Mouse (Mus musculus): ENCODE measurements at regions not wholly inside any gene's neighbourhood (a gene's known extent, or its start where the extent isn't known, plus 50 kb on each side); places are given as distances from the start of the nearest gene placed in this dataset.

- no peaks in the 10 kb centered on the region for H3K27me3 ChIP-seq (ENCODE audit: insufficient read depth, low read length)
- DNase-seq (ENCODE audit: low spot score) (no peak), ATAC-seq (ENCODE audit: low FRiP score) (no peak)
- no peak overlapping the region for H3K4me2 ChIP-seq (ENCODE audit: low read depth, low read length, poor library complexity, severe bottlenecking)
- TF ChIP-seq CTCF (IDR thresholded peaks at IDR 0.05): no peak
- 88% methylated on average over 5 of the region's 5 CpGs for WGBS
- no peak overlapping the region for H3K9ac ChIP-seq (replicated peaks; ENCODE audit: low read length, poor library complexity, severe bottlenecking)
- no peaks in the 10 kb centered on the region for H3K36me3 ChIP-seq (ENCODE audit: insufficient read depth, low read length)
- no peaks in the 10 kb centered on the region for H3K4me1 ChIP-seq (ENCODE audit: insufficient read depth, low read length)
- H3K4me3 ChIP-seq (ENCODE audit: low read depth, low read length): no peak overlapping the region
- no peaks in the 10 kb centered on the region for H3K9me3 ChIP-seq (ENCODE audit: low read length)
- H3K27ac ChIP-seq (ENCODE audit: low read depth, low read length): no peak overlapping the region
Observed at GRCm38 (mm10) chr6:31066861-31067260, 108.0 kb upstream of the Klf14 start.

- Histone ChIP-seq H3K4me3 (ENCODE audit: low read depth, low read length) (no peak overlapping the region), H3K4me2 (ENCODE audit: low read depth, low read length, poor library complexity, severe bottlenecking) (no peak overlapping the region), H3K27ac (ENCODE audit: low read depth, low read length) (no peak overlapping the region), H3K36me3 (ENCODE audit: insufficient read depth, low read length) (no peaks in the 10 kb centered on the region), H3K9ac (replicated peaks; ENCODE audit: low read length, poor library complexity, severe bottlenecking) (no peak overlapping the region), H3K27me3 (ENCODE audit: insufficient read depth, low read length) (no peaks in the 10 kb centered on the region), H3K9me3 (ENCODE audit: low read length) (no peaks in the 10 kb centered on the region), H3K4me1 (ENCODE audit: insufficient read depth, low read length) (no peaks in the 10 kb centered on the region)
- ATAC-seq (ENCODE audit: low FRiP score) (no peak), DNase-seq (ENCODE audit: low spot score) (no peak)
- 81% methylated on average over 7 of the region's 7 CpGs for WGBS
- no peak for TF ChIP-seq CTCF (IDR thresholded peaks at IDR 0.05)
Observed at GRCm38 (mm10) chr6:31067453-31067852, 108.6 kb upstream of the Klf14 start.

GRCm38 (mm10) chr6:31069243-31069642, 110.4 kb upstream of the Klf14 start:
- Histone ChIP-seq H3K36me3 (ENCODE audit: insufficient read depth, low read length) (no peaks in the 10 kb centered on the region), H3K4me2 (ENCODE audit: low read depth, low read length, poor library complexity, severe bottlenecking) (no peak overlapping the region), H3K4me1 (ENCODE audit: insufficient read depth, low read length) (no peaks in the 10 kb centered on the region), H3K9me3 (ENCODE audit: low read length) (no peaks in the 10 kb centered on the region), H3K27ac (ENCODE audit: low read depth, low read length) (no peak overlapping the region), H3K9ac (replicated peaks; ENCODE audit: low read length, poor library complexity, severe bottlenecking) (no peak overlapping the region), H3K27me3 (ENCODE audit: insufficient read depth, low read length) (no peaks in the 10 kb centered on the region), H3K4me3 (ENCODE audit: low read depth, low read length) (no peak overlapping the region)
- ATAC-seq (ENCODE audit: low FRiP score) (no peak), DNase-seq (ENCODE audit: low spot score) (no peak)
- TF ChIP-seq CTCF (IDR thresholded peaks at IDR 0.05): no peak
- 77% methylated on average over 13 of the region's 13 CpGs for WGBS

GRCm38 (mm10) chr6:31070537-31070936, 111.7 kb upstream of the Klf14 start:
- Histone ChIP-seq H3K4me2 (ENCODE audit: low read depth, low read length, poor library complexity, severe bottlenecking) (no peak overlapping the region), H3K27ac (ENCODE audit: low read depth, low read length) (no peak overlapping the region), H3K4me1 (ENCODE audit: insufficient read depth, low read length) (no peaks in the 10 kb centered on the region), H3K27me3 (ENCODE audit: insufficient read depth, low read length) (no peaks in the 10 kb centered on the region), H3K9me3 (ENCODE audit: low read length) (no peaks in the 10 kb centered on the region), H3K36me3 (ENCODE audit: insufficient read depth, low read length) (no peaks in the 10 kb centered on the region), H3K9ac (replicated peaks; ENCODE audit: low read length, poor library complexity, severe bottlenecking) (no peak overlapping the region), H3K4me3 (ENCODE audit: low read depth, low read length) (no peak overlapping the region)
- WGBS: 79% methylated on average over 6 of the region's 6 CpGs
- no peak for TF ChIP-seq CTCF (IDR thresholded peaks at IDR 0.05)
- no peak for ATAC-seq (ENCODE audit: low FRiP score)
- DNase-seq (ENCODE audit: low spot score): no peak

- H3K4me3 ChIP-seq (ENCODE audit: low read depth, low read length): no peak overlapping the region
- TF ChIP-seq CTCF (IDR thresholded peaks at IDR 0.05): no peak
- no peaks in the 10 kb centered on the region for H3K27me3 ChIP-seq (ENCODE audit: insufficient read depth, low read length)
- H3K27ac ChIP-seq (ENCODE audit: low read depth, low read length): no peak overlapping the region
- ATAC-seq (ENCODE audit: low FRiP score) (no peak), DNase-seq (ENCODE audit: low spot score) (no peak)
- no peak overlapping the region for H3K4me2 ChIP-seq (ENCODE audit: low read depth, low read length, poor library complexity, severe bottlenecking)
- no peaks in the 10 kb centered on the region for H3K4me1 ChIP-seq (ENCODE audit: insufficient read depth, low read length)
- 79% methylated on average over 9 of the region's 9 CpGs for WGBS
- no peaks in the 10 kb centered on the region for H3K36me3 ChIP-seq (ENCODE audit: insufficient read depth, low read length)
- no peaks in the 10 kb centered on the region for H3K9me3 ChIP-seq (ENCODE audit: low read length)
- H3K9ac ChIP-seq (replicated peaks; ENCODE audit: low read length, poor library complexity, severe bottlenecking): no peak overlapping the region
Observed at GRCm38 (mm10) chr6:31070966-31071365, 112.1 kb upstream of the Klf14 start.

- H3K36me3 ChIP-seq (ENCODE audit: insufficient read depth, low read length): no peaks in the 10 kb centered on the region
- no peak for TF ChIP-seq CTCF (IDR thresholded peaks at IDR 0.05)
- no peaks in the 10 kb centered on the region for H3K9me3 ChIP-seq (ENCODE audit: low read length)
- ATAC-seq (ENCODE audit: low FRiP score): no peak
- no peaks in the 10 kb centered on the region for H3K27me3 ChIP-seq (ENCODE audit: insufficient read depth, low read length)
- H3K4me1 ChIP-seq (ENCODE audit: insufficient read depth, low read length): no peaks in the 10 kb centered on the region
- H3K27ac ChIP-seq (ENCODE audit: low read depth, low read length): no peak overlapping the region
- no peak overlapping the region for H3K4me3 ChIP-seq (ENCODE audit: low read depth, low read length)
- WGBS: 91% methylated on average over 7 of the region's 7 CpGs
- no peak for DNase-seq (ENCODE audit: low spot score)
- no peak overlapping the region for H3K9ac ChIP-seq (replicated peaks; ENCODE audit: low read length, poor library complexity, severe bottlenecking)
- no peak overlapping the region for H3K4me2 ChIP-seq (ENCODE audit: low read depth, low read length, poor library complexity, severe bottlenecking)
Observed at GRCm38 (mm10) chr6:31072072-31072471, 113.2 kb upstream of the Klf14 start.
